Mouse (Mus musculus) adrenal gland, postnatal 14 days (tissue): ENCODE measurements at regions not wholly inside any gene's neighbourhood (a gene's known extent, or its start where the extent isn't known, plus 50 kb on each side); places are given as distances from the start of the nearest gene placed in this dataset.

Source experiments
- DNase-seq: peaks from one replicate; pipeline ENCODE4 v3.0.0; 2021; ENCODE audit warnings: mixed read lengths

DNA sequence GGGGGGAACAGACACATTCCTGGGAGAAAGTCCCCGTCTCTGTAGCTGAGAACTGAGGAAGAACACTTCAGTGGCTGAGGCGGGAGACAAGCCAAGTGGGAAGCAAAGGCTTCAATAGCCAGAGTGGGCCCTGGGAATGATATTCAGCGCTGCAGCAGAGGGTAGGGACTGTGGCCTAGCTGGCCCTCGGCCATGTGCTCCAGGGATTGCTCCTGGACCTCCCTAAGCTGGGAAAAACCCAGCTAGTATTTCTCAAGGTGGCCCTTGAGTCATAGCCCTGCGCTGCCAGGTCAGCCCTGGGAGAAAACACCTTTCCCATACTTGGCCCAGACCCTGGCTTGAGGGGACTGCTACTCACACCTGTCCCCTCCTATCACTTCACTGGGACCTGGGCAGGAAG lies 77.2 kb upstream of the Tle3 start:
- peak; percentile 73 for DNase-seq

DNA sequence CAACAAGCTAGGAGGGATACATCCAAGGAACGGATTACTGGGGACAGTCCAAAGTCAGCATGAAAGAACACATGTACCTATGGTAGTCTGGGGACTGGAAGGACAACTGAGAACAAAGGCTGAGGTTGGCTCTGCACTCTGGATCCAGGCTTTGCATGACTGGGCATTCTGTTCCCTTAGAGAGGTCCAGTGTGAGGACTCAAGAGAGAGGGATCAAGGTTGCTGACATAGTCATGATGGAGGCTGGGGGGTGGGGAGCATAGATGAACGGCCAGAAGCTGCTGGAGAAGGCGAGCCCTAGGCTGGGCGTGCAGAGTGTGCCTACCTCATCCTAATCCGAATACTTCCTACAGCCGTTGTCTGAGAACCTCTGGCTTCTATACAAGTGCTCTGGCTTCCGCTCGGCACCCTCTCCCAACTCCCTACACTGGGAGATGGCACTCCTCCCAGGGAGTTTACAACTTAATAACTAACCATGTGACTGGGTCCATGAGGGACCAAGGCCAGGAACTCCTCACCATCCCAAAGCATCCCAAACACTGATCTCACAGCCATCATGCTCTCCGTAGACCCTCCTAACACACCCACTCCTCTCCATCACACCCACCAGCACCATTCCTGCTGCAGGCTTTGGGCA lies 75.7 kb upstream of the Tle3 start:
- DNase-seq: no peak

DNA sequence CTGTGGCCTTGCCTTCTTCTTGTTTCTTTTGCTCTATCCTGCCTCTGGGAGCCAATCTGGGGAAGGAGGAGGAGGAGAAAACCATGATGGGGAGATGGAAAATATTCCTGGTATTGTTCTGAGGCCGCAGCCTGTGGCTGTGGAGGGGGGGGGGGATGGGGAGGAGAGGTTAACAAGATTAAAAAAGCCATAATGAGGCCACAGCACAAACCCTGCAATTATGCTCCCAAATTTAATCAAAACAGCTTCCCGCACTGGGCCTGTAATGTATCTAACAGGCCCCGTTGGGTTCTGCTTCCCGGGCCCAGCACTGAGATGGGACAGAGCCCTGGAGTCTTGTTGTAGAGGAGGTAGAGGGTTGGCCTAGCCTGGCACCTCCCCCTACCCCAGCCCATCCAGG lies 74.8 kb upstream of the Tle3 start:
- no peak for DNase-seq

DNA sequence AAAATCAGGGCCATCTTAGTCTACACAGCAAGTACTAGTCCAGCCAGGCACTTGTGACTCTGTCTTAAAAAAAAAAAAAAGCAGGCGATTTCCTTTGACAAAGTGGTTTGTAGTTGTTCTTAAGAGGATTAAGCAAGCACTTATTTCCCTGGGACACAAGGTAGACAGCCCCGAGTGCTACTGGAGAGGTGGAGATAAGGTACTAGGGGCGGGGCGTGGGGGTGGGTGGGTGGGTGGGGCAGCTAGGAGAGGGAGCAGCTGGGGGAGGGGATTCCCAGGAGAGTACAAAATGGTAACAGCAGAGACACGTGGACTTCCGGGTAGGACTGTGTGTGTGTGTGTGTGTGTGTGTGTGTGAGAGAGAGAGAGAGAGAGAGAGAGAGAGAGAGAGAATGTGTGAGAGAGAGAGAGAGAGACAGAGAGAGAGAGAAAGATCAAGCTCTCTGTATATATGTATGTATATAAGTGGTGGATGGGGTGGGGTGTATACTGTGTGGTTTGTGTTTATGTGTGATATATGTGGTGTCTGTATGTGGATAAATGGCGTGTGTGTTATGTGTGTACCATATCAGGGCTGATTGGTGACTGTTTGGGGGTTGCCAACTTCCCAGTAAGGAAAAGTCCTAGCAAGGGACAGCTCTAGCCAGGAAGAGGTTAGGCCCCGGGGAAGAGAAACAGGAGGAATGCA lies 72.1 kb upstream of the Tle3 start:
- no peak for DNase-seq

DNA sequence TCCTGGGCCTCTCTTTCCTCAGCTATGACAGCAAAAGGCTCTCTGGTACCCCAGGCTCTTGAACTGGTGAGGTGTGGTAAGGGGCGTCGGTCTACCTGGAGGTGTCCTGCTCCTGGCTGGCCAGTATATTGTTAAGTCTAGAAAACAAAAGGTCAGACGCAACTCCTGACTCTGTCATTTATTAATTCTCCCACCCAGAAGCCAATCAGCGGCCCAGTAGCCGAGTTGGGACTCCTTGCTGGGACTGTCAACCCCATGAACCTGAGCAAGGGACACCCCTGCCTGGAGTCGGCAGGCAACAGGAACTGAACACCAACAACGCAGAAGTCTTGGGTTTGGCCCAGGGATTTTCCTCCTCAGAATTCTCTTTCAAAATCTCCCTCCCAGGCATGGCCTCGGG lies 71.1 kb upstream of the Tle3 start:
- DNase-seq: no peak

DNA sequence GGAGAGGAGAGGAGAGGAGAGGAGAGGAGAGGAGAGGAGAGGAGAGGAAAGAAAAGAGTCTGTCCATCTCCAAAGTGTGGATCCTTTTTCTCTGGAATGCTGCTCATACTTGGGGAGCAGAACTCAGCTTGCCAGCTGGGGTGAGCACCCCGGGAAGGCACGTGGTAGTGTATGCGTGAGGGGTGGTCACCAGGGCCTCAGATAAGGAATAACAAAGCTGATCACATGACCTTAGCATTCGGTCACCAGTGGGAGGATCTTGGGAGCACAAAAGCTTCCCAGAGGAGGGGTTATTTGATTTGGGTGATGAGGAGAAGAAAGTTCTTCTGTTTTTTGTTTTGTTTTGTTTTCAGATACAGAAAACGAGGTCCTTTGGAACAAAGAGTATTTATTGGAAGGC lies 69.4 kb upstream of the Tle3 start:
- no peak for DNase-seq

DNA sequence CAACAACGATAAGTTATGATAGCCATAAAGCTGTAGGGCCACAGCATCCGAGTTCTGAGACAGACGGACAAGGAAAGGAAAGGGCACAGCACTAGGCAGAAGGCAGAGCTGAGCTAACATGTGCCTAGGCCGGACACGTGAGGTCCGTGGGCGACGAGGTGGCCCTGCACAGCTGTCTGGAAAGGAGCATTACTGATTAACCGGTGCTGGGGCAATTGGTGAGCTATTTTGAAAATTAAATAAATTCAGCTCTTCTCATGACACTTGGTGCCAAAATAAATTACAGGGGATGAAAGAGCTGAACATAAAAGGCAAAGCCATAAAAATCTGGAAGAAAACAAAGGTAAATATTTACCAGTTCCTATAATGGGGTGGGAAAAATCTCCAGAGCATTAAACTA lies 65.9 kb upstream of the Tle3 start:
- DNase-seq: no peak

DNA sequence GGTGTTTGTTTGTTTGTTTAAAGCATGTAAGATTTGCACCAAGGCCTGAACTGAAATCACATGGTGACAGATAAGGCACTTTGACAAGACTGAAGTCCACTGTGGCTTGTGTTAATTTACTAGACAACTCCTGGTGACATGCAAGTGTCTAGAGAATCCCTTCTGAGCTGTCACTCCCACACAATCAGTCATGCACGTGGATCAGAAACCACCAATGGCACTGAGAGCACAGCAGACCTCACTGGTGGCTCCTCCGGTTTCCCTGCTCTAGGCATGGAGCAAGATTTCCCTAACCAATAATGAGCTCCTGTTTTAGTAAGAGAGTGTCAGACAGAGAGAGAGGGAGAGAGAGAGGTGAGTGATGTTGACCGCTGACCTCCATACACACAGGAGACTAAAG lies 63.1 kb upstream of the Tle3 start:
- no peak for DNase-seq

DNA sequence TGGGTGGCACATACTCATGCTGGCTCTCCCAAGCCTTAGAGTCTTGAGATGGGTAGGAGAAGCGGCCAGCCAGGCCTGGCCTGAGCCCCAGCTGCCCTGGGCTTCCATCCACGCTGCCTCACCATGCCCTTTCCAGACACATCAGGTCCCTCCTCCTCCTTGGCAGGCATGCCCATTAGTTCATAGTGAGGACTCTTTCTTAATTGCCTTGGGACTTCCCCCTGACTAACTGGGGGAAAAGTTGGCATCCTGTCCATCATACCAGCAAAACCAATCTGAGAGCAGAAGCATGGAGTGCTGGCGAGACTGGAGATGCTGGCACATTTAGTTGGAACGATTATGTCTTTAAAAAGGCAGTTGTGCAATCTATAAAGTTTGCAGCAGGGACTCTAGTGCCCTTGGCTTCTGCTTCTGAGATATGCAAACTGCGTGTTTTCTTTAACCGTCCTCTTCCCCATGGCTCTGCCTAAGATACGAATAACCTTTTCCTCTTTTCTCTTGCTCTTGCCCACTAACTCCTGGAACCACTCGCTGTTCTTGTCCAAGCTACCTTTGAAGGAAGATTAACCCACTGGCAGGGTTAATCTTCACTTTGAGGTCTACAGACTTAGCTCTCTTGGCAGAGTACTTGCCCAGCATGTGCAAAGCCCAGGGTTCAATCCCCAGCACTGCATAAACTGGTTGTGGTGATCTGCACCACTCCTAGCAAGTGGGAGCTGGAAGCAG lies 62.2 kb upstream of the Tle3 start:
- peak; percentile 67 for DNase-seq

DNA sequence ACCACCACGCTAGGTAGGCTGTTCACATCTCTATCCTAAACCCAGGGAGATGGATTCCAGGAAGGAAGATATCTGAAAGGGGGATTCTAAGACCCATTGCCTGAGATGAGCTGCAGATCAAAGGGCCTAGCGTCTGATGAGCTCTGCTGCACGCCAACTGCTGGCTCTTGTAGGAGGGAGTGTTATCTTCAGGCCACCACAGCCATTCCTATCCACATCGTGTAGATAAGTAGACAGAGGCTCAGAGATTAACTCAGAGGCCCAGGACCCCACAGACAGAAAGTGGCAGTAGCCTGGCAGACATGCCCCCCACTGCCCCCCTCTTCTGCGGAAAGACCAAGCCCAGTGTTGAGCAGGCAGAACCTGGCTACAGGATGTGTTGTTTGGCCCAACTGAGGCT lies 61.6 kb upstream of the Tle3 start:
- DNase-seq: no peak

DNA sequence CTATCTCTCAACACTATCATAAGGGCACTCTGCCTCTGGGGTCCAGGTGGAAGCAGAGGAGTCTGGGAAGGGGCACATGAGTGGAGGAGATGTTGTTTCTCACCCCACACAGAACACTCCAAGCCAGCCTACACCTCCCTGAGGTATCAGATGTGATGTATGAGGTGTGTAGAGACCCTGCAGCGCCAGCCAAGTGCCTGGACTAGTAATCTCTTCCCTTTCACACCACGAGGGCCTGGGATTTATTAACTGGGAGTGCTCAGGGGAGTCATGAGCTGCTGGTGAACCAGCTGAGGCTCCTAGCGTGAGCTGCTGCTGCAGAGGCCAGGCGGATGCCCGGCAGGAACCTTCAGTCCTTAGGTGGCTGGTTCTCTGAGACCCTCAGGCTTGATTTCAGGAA lies 60.6 kb upstream of the Tle3 start:
- no peak for DNase-seq

DNA sequence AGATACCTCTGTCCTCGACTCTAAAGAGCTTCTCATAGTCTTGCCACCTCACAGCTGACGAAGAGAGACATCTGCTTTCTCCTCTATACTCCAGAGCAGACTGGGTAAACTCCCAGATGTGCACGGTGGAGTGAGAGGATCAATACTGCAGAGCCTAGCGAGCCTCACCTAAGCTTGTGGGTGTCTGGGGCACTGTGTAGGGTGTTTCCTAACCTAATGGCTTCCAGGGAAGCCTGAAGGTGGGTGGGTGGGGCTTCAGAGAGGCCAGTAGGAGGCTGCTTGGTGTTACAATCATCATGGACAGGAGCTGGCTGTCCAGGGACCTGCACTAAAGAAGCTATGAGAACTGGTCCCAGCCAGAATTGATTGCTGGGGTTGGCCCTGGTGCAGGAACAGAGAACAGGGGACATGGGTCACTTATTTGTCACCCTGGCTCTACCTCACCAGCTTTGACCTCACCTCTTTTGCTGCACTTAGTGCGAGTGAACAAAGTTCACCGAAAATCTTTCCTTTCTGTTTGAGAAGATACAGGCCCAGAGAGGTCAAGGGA lies 57.5 kb upstream of the Tle3 start:
- DNase-seq: no peak

DNA sequence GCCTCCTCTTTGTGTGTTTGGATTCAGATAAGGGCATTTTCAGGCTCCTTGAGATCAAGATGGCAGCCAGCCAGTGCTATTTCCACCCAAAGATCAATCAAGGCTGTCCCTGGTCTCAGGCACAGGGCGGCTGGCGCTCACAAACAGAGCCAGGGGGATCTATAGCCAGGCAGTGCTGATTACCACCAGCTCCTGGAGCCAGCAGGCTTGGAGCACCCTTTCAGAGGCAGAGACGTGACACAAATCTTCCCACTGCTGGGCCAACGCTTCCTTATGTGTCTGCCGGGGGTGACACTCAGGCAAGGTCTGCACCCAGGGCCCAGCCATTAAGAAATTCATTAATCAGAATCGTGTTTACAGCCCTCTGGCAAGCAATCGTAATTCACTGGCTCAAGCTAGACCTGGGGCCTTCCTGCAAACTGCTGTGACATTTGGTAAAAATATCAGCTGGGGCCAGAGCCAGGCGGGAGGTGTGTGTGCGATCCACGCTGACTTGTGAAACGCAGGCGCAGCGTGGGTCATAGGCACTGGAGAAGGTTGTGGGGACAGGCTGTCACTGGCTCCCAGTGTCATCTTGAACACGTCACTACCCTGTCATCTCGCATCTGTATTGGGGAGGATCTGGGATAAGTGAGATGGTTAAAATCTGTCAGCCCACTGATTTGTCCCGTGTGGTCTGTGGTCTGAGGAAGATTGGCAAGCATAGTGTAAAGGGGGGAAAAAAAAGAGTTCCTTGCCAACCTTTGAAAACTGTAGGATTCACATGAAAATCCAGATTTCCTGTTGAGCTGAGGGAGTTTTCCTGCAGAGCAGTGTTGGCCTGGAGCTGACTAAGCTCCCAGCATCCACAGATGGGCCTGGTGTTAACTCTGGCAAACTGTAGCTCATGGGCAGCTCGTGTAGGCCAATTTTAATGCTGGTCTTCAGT lies 56.5 kb upstream of the Tle3 start:
- DNase-seq: peak; percentile 69

DNA sequence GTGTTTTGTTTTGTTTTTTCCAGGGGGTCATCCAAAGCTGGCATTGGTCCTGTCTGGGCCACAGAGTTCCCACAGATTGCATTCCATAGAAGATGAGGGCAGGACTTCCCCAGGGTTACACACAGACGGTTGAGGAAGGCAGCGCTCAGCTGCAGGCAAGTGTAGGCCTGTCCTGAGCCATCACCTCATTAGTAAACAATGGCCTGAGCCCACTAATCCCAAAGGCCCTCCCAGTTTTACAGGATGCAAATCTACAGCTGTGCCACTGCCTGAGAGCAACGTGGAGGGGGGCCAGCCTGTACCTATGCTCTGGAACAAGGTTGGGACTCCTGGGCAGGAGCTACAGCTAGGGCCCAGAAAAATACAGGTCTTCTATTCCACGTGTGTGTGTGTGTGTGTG lies 55.7 kb upstream of the Tle3 start:
- no peak for DNase-seq

DNA sequence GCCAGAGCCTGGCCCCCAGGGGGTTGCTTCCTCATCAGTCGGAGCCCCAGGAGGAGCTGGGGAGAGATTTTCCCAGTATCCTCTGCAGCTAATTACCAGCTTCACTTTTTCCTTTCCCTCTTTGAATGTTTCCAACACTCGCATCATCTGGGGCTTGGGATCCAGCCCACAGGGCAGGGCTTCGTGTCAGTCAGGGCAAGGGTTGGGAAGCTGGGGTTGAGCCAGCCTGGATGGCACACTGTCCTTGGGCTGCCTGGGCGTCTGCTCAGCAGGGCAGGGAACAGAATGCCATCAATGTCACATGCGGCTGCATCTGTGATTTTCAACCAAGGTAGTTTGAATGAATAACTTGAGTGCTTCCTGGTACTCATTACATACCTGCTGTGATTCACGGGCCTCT lies 52.4 kb upstream of the Tle3 start:
- DNase-seq: peak; percentile 82

DNA sequence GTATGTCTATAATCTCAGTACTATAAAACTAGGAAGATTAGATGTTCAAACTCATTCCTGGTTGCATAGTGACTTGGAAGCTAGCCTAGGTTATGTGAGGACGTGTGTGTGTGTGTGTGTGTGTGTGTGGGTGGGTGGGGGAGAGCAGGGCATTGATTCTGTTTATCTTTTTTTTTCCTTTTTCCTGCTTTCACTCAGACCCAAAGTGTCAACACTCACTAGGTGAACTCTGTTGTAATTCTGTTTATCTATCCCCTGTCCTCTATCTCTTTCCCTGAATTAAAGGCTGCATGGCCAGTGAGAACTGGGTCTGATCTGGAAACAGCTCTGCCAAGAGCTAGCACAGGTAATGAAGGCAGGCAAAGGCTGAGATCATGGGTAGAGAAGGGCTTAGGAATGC lies 50.9 kb upstream of the Tle3 start:
- no peak for DNase-seq

DNA sequence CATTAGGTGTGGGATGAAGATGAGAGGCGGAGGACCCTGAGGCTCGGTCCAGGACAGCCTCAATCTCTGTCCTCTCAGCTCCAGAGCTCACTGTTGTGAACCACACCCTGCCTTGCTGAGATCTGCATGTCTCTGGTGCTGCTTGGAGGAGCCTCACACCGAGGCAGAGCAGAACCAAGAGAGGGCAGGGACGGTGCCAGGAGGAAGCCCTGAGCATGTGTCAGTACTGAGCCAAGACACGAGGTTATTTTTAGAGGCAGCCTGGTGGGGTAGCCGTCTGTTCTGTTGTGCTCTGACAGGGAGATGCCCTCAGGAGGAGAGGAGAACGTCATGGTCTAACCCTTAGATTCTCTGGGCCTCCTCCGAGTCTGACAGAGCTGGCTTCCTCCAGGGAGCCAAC lies 50.3 kb upstream of the Tle3 start:
- DNase-seq: peak; percentile 48

DNA sequence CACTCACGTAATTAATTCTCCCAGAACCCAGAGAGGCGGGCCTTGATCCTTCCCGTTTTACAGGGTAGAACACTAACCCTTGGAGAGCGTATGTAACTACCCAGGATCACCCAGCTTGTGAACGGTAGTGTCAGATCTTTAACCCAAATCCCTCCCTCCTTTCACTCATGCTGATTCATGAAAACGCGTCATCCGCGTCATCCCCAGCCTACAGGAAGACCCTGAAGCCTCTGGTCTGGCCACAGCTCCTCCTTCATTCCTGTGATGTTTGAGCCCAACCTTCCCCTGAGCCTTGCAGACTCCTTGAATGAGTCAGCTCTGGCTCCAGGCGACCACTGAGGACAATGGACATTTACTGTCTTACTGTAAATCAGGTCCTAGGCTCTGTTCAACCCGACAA lies 49.8 kb upstream of the Tle3 start:
- peak; percentile 78 for DNase-seq
